Comparison of ENCODE assay signal across 24 mouse cellular contexts in the genomic region with DNA sequence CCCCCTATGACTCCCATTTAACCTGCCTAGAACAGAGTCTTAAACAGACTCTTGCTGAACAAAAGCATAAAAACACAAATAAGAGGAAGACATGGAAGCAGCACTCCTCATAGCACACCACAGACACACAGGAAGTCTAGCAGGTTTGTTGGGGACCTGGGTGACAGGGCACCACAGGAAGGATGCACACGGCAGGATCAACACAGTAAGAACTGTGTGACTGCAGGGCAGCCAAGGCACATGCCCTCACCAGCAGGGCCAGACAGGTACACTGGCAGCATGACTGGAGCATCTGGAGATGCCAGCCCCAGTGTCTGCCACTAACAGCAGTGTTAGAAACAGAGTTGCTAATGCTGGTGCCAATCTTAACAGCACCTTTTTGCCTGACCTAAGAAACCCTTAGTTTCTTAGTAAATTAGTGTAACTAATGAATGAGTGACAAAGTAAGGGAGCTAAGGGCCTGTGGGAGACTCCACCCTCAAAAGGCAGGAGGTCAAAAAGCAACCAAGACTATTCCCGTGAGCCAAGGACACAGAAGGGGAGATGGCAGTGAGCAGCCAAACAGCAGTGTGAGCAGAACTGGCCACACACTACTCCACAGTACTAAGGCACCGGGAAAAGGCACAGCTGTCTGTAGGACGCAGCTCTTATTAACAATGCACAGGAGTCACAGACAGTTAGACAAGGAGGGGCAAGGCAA. TPM values are rescaled to one million over a fixed set of nuclear protein-coding genes. Genes with fewer than 3 reads are reported as not detected.
A peak's percentile ranks its signal among the peaks of the same experiment; 100 is the strongest.
DNase-seq lines count a peak whose midpoint lies in the region; ATAC-seq and TF ChIP-seq lines count a peak whose summit lies in the region.
"Had no signal": no experiment of that assay in that cellular context is flagged by ENCODE, and none has a peak within 500 bp of the region (broad histone marks: within the 10 kb centered on the region; RNA-seq: fewer than 3 reads in every experiment).

No protein-coding gene starts in this region.

- intact Hi-C loops in gastrocnemius, adult 2 months (cut with DNase I) = no loop called here

- no peak overlapping the region for H3K4me2 ChIP-seq in liver, embryonic 12.5 days
- H3K4me2 ChIP-seq: forebrain, embryonic 12.5 days had no signal

- ATAC-seq in liver, embryonic 12.5 days = no peak
- ATAC-seq in CD4-positive, CD25-positive, alpha-beta regulatory T cell, adult 4 months = peak; percentile 60
- ATAC-seq in megakaryocyte progenitor cell, adult 5-6 weeks (replicated peaks; ENCODE audit: poor library complexity) = no peak
- ATAC-seq: hindbrain, postnatal 0 days; midbrain, embryonic 16.5 days had no signal

- no peak overlapping the region for H3K9ac ChIP-seq in liver, embryonic 12.5 days
- H3K9ac ChIP-seq: forebrain, embryonic 12.5 days; liver, embryonic 14.5 days had no signal

- peaks cover 69% of the 10 kb centered on the region for H3K4me1 ChIP-seq in liver, embryonic 12.5 days

- WGBS in liver, embryonic 12.5 days (ENCODE audit: insufficient replicate concordance) = 79% methylated on average over 4 of the region's 4 CpGs

- no peak overlapping the region for H3K4me3 ChIP-seq in gastrocnemius, adult 2 months
- H3K4me3 ChIP-seq in liver, embryonic 12.5 days = no peak overlapping the region
- H3K4me3 ChIP-seq: forebrain, embryonic 12.5 days; heart, adult 2 months; left cerebral cortex, adult 2 months; limb, embryonic 10.5 days had no signal

- no peaks in the 10 kb centered on the region for H3K27me3 ChIP-seq in liver, embryonic 12.5 days (replicated peaks)
- H3K27me3 ChIP-seq: CH12.LX; forebrain, embryonic 12.5 days had no signal

- DNase-seq in gastrocnemius, adult 2 months = peak; percentile 14
- no peak for DNase-seq in gastrocnemius, postnatal 10 days
- no peak for DNase-seq in liver
- peak; percentile 64 to 77 for DNase-seq in kidney, postnatal 36 days
- no peak for DNase-seq in cerebellum, adult 11-12 months
- DNase-seq: cerebellum, adult 8-10 months; gastrocnemius, postnatal 25 days; heart, adult 2 months; heart, postnatal 4 days; layer of hippocampus, adult 9-11 months; lung, postnatal 10 days; right cerebral cortex, postnatal 25 days had no signal

- H3K9me3 ChIP-seq in liver, embryonic 12.5 days (replicated peaks) = no peaks in the 10 kb centered on the region
- H3K9me3 ChIP-seq: forebrain, embryonic 12.5 days; limb, embryonic 10.5 days had no signal

- TF ChIP-seq CTCF in gastrocnemius, adult 2 months (IDR thresholded peaks at IDR 0.05) = no peak

- H3K36me3 ChIP-seq in liver, embryonic 12.5 days = peaks cover 22% of the 10 kb centered on the region

- no peak overlapping the region for H3K27ac ChIP-seq in gastrocnemius, adult 2 months
- 0 out of 2 replicates have a peak overlapping the region, but pooled peaks have one; percentile 9 for H3K27ac ChIP-seq in liver, embryonic 12.5 days
- H3K27ac ChIP-seq: forebrain, embryonic 12.5 days; heart, adult 2 months; hindbrain, postnatal 0 days; kidney, postnatal 0 days; left cerebral cortex, adult 2 months; limb, embryonic 10.5 days; liver, embryonic 14.5 days; stomach, postnatal 0 days had no signal

RNA-seq across cellular contexts. Expression of gene Tbc1d14, which starts 22.4 kb away (rescaled TPM):
- total RNA-seq in gastrocnemius, adult 2 months (2021) = 10 to 100 TPM; 14.3 to 16.7 TPM
- 10 to 100 TPM; 15.0 to 19.5 TPM for total RNA-seq in gastrocnemius, postnatal 10 days (2021)
- polyA plus RNA-seq in liver, embryonic 12.5 days (2016; fragmentation: Nextera tagmentation; extraction: Ambion mirVana) = 15.4 and 15.7 TPM in 2 replicates
- polyA plus RNA-seq in CD4-positive, CD25-positive, alpha-beta regulatory T cell, adult 4 months (2017; shearing (Covaris generic)) = 10 to 100 TPM; 58.5 to 95.0 TPM
- 13.7 and 19.5 TPM in 2 replicates for total RNA-seq in megakaryocyte progenitor cell, adult 5-6 weeks (2015)
- 5.8 and 6.7 TPM in 2 replicates for total RNA-seq in megakaryocyte progenitor cell, adult 5-6 weeks (2017)

Comparison
In these comparisons a context has a peak if more than half of its experiments do, and no peak if none do; other contexts are left out.
1. DNase-seq: peak in gastrocnemius, adult 2 months (single experiment) and kidney, postnatal 36 days (2 of 2); none in gastrocnemius, postnatal 10 days (single experiment), liver (single experiment) and cerebellum, adult 11-12 months (single experiment).